Mouse (Mus musculus) cortical plate, adult 2 months (tissue): ENCODE results near the gene Gm13090. TPM values are rescaled to one million over a fixed set of nuclear protein-coding genes. Genes with fewer than 3 reads are reported as not detected.

Experiments used
- H3K27ac ChIP-seq: fragments of 200-500 bp; 2 replicates; pipeline ENCODE4 v1.5.1; 2012; ENCODE audit warnings: low read length, control low read depth, inconsistent platforms; ENCODE audit not compliant: insufficient read depth
- H3K4me1 ChIP-seq: fragments of 200-500 bp; 2 replicates; pipeline ENCODE4 v1.6.1; 2011; ENCODE audit warnings: low read length; ENCODE audit not compliant: control insufficient read depth, insufficient read depth
- H3K4me3 ChIP-seq: fragments of 200-500 bp; 2 replicates; pipeline ENCODE4 v1.5.1; 2011; ENCODE audit warnings: mild to moderate bottlenecking, low read length, control low read depth; ENCODE audit not compliant: insufficient read depth
- CTCF ChIP-seq: fragments of 200-500 bp; IDR thresholded peaks from 2 replicates; pipeline ENCODE4 v1.5.1; 2011; ENCODE audit warnings: mild to moderate bottlenecking, control low read depth, low read length; ENCODE audit not compliant: insufficient read depth; ENCODE audit errors: extremely low read depth
- POLR2A ChIP-seq: fragments of 200-500 bp; IDR thresholded peaks from 2 replicates; pipeline ENCODE4 v1.6.1; 2011; ENCODE audit warnings: mild to moderate bottlenecking, low read length, control low read depth; ENCODE audit not compliant: insufficient read depth; ENCODE audit errors: extremely low read depth
- polyA plus RNA-seq: library from polyadenylated mRNA; depleted of rRNA; stranded (reverse); fragments of >200 nt; gene quantifications from 2 replicates; pipeline ENCODE4 v1.2.3, GENCODE M21; 2012; rRNA removed

Gm13090 gene
- polyA plus RNA-seq = not detected in 2 replicates

DNA sequence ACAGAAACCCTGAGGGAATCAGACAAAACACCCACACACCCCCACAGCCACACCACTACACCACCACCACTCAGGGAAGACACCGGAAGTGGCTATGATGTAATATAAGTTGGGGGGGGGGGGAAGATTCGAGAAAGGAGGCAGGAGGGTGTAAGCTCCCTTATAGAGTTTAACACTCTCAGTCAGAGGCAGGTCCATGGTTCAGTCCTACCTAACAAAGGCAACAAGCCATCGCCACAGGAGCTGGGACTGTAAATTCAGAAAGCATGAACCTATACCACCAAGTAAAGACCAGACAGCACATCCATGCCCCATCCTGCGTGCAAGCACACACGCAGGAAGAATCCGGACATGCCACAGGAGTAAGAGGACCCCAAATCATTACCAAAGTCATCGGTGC lies at the start of gene Gm13090:
TSS of gene Gm13090 (plus strand) at position 301 of the 400 bp plus-strand sequence.
- Histone ChIP-seq H3K4me1 (peaks cover 2% of the 10 kb centered on the region; the same call in 1 of the 2 replicates), H3K4me3 (no peak within 1 kb of the TSS), H3K27ac (0 out of 2 replicates have a peak within 1 kb of the TSS, but pooled peaks have one; percentile 23)
- no peak for TF ChIP-seq CTCF
- TF ChIP-seq POLR2A = no peak

- TF ChIP-seq POLR2A = 0 out of 2 replicates have a peak, but pooled peaks have one; percentile 15
- no peak for TF ChIP-seq CTCF
- Histone ChIP-seq H3K4me3 (peak overlapping the region; percentile 28), H3K4me1 (peaks cover 2% of the 10 kb centered on the region), H3K27ac (no peak overlapping the region)
Observed at GRCm38 (mm10) chr4:151041506-151041905, 47.9 kb upstream of the Gm13090 start.

DNA sequence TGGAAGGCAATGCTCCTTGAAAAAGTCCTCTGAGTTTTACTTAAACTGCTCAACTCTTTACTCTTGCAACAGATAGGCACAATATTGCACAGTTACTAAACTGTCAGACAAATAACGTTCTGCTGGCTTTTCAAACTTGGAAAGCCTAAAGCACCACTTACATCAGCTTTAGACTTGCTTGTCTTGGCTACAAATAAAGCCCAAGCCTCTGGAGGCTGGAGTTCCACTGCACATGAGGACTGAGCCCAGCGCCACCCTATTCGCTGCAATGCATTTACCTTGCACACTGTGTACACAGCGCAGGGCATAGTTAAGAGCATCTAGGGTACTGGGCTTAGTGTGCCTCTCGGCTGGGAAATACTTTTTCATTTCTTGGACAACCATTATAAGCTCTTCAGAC lies 46.1 kb upstream of the Gm13090 start:
- peaks cover 2% of the 10 kb centered on the region for H3K4me1 ChIP-seq
- peak overlapping the region; percentile 61 for H3K4me3 ChIP-seq
- H3K27ac ChIP-seq = no peak overlapping the region
- TF ChIP-seq POLR2A = 0 out of 2 replicates have a peak, but pooled peaks have one; percentile 36
- TF ChIP-seq CTCF = no peak

DNA sequence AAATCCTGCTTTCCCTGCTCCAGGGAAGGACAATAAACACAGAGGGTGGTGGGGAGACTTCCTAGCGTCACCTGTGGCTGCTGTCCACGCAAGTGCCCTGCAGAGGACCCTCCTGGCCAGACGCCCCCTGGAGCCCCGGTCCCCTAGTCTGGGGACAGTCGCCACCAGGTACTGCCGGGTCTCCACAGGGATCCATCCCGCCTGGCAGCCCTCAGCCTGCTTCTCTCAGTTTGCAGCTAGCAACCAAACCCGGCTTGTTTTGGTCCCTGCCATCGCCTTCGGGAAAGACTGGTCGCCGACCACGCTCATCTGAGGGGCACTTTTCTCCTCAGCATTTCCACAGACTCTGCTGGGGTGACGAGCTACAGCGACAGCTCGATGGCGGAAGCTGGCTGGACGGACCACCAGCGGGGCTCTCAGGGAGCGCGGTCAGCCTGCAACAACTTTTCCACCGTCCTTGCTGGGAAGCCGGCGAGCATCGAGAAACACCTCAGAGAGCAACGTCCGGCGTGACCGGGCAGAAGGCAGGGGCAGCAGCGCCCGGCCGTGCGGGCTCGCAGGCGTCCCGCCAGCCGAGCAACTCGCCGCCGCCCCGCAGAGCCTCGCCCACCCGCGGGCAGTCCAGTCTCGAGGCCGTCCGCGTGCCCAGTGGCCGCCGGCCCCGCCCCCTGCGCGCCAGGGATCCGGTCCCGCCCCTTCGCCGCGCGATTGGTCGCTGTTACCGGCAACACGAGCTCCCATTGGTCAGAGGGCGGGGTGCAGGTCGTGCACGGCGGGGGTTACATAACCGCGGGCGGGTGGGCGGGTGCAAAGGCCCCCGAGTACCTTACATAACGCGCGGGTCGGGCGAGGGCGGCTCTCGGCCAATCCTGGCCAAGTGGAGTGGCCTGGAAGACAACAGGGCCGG lies 45.1 kb upstream of the Gm13090 start, which contains the start of gene Per3:
TSS of gene Per3 (minus strand) at position 629 of the 907 bp plus-strand sequence.
- peaks cover 2% of the 10 kb centered on the region for H3K4me1 ChIP-seq
- no peak for TF ChIP-seq CTCF
- TF ChIP-seq POLR2A = peak; percentile 65; the same call in 1 of the 2 replicates
- H3K4me3 ChIP-seq = peak within 1 kb of the TSS; percentile 61
- peak within 1 kb of the TSS; percentile 97 for H3K27ac ChIP-seq

DNA sequence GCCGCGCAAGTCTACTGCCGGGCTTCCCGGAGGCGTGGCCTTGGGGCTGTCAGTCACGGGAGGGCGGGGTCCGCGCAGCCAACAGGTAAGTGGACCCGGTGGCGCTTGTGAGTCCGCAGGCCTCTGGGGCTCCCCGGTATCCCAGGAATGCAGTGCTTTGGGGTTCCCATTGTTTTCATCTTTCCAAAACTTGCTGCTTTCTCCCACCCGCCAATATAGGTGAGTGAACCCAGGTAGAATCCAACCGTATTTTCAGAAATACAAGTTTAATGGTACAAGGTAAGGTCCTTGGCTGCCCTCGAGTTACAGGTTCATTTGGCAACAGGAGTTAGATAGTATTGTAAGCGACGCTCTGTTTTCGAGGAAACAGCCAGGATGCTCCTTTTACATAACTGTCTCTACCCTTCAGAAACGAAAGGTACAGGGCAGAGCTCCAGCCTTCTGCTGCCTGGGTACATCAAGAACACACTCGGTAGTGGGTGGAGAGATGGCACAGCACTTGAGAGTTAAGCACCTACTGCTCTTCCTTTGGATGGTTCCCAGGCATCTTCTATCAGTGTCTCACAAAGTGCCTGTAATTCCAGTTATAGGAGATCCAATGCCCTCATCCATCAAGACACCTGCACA lies 44.3 kb upstream of the Gm13090 start:
- peak overlapping the region; percentile 61 for H3K4me3 ChIP-seq
- peaks cover 2% of the 10 kb centered on the region for H3K4me1 ChIP-seq
- H3K27ac ChIP-seq = peak overlapping the region; percentile 92
- TF ChIP-seq POLR2A (0 out of 2 replicates have a peak, but pooled peaks have one; percentile 49), CTCF (no peak)

- Histone ChIP-seq H3K27ac (no peak overlapping the region), H3K4me1 (peaks cover 3% of the 10 kb centered on the region; the same call in 1 of the 2 replicates), H3K4me3 (no peak overlapping the region)
- no peak for TF ChIP-seq CTCF
- TF ChIP-seq POLR2A = no peak
Observed at GRCm38 (mm10) chr4:151046524-151046923, 42.8 kb upstream of the Gm13090 start.

GRCm38 (mm10) chr4:151051162-151051561 lies 38.2 kb upstream of the Gm13090 start:
- Histone ChIP-seq H3K4me1 (peaks cover 3% of the 10 kb centered on the region; the same call in 1 of the 2 replicates), H3K27ac (no peak overlapping the region), H3K4me3 (no peak overlapping the region)
- TF ChIP-seq POLR2A = no peak
- TF ChIP-seq CTCF = no peak

DNA sequence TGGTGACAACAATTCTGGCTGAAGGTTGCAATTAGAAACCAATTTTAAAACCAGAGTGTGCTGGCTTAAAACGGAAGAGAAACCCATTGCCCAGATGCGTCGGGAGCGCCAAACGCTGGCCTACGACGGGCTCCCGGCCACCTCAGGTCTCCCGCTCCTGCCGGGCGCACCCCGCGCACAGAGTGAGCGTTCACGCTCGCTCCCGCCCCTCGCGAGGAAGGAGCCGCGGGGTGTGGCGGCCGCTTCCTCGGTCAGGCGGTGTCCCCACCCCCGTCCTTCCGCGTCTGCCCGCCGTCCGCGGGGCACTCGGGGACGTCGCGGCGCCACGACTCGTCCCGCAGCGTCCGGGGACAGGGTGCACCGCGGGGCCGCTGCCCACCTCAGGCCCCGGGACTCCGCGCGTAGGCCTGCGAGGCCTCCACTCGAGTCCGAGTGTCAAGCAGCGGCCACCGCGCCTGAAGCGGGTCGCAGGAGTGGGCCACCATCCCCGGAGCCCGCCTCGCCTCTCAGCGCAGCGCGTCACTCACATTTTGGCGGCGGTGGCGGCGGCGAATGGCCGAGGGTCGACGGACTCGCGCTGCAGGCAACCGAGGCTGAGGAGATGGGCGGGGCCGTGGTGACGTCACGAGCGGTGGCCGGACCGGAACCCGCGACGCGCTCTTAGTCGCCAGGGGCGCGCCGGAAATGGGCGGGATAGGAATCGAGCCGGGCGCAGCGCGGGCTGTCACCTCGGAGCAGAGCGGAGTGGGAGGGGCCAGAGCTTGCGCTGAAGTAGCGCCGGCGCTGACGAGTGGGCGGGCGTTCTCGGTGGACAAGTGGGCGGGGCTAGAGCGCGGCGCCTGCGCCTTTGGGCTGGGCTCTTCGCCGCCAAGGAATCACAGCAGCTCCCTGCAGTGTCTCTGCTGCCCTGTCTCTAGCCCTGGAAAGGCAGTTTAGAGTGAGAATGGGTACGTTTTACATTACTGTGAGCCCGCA lies 31.7 kb upstream of the Gm13090 start, which contains the start of gene Vamp3:
TSS of gene Vamp3 (minus strand) at position 617 of the 975 bp plus-strand sequence.
- TF ChIP-seq POLR2A (peak; percentile 86), CTCF (no peak)
- peak within 1 kb of the TSS; percentile 99 for H3K27ac ChIP-seq
- H3K4me3 ChIP-seq = peak within 1 kb of the TSS; percentile 75
- H3K4me1 ChIP-seq = peaks cover 3% of the 10 kb centered on the region; the same call in 1 of the 2 replicates
